Mouse (Mus musculus) embryo, embryonic 11 days (tissue): Measurements from ENCODE around the gene Hamp.
"Not testable (repeated sequence)": the region's sequence is repeated elsewhere in the genome, so short reads cannot be mapped to it uniquely, and the experiment has no call there.

Source experiments
- DNase-seq: peaks from one replicate; pipeline ENCODE4 v3.0.0-alpha.2; 2015

The Hamp gene

GRCm38 (mm10) chr7:30955584-30956356, 11.9 kb upstream of the Hamp start:
- peak; percentile 92 for DNase-seq

- DNase-seq: no peak
Measured at GRCm38 (mm10) chr7:30954971-30955520, 11.2 kb upstream of the Hamp start.

- DNase-seq: no peak
Measured at GRCm38 (mm10) chr7:30954036-30954435, 10.2 kb upstream of the Hamp start.

DNA sequence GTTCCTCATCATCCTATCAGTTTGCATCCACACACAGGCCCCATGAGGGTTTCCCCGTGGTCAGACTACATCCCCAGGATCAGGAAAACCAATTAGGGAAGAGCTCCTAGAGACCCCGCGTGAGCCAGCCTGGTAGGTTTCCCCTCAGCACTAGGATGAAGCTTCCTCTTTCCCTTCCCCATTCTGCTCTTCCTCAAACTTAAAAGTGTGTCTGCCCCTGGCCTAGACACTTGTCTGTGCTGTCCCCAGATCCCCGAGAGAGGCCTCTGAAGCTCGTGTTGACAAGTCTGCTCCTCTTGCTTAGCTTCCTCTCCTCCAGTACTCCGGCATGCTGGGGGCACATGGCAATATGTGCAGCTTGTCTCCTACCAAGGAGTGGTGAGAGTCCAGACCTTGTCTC, 9.6 kb upstream of the Hamp start:
- DNase-seq: no peak

DNA sequence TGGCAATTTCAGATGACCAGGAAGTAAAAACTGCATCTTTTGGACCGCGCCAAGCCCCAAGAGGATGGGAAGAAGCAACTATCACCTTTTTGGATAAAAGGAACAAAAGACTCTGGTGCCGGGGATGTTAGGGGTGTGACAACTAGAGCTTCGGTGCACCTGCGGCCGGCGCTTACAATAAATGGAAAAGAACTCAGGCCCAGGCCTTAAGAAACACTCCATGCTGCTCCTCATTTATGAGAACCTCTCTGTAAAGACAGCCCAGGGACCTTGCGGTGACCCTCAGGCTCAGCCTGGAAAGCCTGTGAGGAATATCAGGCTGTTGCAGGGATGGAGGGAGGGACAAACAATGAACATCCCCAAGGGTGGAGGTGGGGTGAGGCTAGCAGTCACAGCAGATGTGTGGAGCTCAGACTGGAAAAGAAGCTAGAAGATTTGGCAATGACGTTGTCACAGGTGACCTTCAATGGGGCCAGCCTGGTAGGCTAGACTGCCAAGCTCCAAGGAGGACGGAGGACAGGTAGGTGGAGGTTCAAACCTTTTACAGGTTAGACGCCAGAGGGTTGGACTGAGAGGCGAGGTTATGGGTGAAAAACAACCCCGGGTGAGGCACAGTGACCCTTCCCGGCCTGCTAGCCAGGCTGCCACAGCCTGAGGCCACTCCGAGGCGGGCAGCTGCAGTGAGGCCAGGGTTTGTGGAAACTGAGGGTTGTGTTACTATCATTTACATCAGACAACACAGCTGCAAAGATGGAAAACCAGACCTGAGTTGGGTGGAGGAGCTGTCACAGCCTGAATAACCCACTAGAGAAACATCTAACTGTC, 8.8 kb upstream of the Hamp start:
- DNase-seq: no peak

GRCm38 (mm10) chr7:30949902-30950301, 6.1 kb upstream of the Hamp start:
- not testable (repeated sequence) for DNase-seq

DNA sequence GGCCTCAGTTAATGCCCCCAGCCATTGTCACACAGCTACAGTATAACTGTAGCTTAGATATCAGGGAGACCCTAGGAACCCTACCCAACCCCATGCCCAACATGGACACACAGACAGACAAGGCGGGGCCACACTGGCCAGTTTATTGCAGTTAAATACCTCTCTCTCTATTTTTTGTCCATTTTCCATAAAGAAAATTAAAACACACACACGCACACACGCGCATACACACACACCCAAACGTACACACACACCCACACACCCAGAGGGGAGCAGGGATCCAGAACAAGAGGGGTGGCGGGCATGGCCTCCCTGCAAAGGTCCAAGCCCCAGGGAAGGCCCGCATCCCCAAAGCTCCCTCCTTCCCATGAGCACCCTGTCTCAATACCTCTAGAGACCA, 2.0 kb upstream of the Hamp start:
- DNase-seq: no peak

DNA sequence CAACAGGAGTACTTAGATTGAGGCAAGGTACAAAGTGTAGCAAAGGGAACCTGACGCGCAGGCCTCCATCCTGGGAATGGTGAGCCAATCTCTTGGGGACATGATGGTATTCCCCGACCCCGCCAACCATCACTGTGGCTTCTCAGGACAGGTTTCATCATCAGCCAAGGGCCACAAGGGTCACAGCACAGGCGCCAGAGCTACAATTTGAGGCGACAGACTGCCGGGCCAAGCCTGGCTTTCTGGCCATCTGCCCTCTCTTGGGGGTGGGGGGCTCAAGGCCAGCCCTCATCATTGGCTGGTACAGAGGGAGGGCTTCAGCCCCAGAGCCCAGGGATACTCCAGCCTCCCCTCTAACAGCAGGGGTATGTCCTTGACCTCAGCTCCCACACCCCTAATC, 1.6 kb upstream of the Hamp start:
- DNase-seq: not testable (repeated sequence)

DNA sequence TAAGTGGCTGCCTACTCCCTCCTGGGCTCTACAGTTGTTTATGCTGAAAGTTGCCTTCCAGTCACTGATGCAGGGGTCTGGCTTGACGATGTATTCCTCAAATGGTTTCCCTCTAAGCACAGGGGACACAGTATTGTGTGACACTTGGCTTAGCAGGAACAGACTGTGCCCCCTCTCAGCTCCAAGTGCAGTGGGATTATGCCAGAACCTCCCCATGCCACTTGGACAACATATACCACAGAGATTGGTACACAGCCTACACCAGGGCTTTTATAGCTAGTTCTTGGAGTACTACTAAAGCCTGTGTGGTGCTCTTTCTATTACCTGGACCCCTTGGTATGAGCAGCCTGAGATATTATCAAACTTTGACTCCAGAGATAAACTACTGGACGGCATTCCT, 874 bp upstream of the Hamp start:
- not testable (repeated sequence) for DNase-seq

GRCm38 (mm10) chr7:30942365-30942764, 1.5 kb downstream of the Hamp start:
- DNase-seq: not testable (repeated sequence)

GRCm38 (mm10) chr7:30940070-30940469, 3.8 kb downstream of the Hamp start:
- DNase-seq: not testable (repeated sequence)

DNA sequence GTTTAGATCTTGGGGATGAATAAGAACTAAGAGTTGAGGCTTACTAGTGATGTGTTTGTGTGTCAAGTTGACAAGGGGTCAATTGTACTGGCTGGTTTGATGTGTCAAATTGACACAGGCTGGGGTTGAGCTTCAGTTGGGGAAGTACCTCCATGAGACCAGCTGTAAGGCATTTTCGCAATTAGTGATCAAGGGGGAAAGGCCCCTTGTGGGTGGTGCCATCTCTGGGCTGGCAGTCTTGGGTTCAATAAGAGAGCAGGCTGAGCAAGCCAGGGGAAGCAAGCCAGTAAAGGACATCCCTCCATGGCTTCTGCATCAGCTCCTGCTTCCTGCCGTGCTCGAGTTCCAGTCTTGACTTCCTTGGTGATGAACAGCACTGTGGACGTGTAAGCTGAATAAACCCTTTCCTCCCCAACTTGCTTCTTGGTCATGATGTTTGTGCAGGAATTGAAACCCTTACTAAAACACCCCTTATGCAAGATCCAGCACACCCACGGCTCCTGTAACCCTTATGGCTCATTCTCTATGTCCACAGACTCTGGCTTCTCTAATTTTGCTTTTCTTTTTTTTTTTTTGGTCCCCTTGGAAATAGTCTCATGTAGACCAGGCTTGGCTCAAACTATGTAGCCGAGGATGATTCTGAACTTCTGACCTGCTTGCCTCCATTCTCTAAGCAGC, 8.3 kb downstream of the Hamp start:
- not testable (repeated sequence) for DNase-seq

DNA sequence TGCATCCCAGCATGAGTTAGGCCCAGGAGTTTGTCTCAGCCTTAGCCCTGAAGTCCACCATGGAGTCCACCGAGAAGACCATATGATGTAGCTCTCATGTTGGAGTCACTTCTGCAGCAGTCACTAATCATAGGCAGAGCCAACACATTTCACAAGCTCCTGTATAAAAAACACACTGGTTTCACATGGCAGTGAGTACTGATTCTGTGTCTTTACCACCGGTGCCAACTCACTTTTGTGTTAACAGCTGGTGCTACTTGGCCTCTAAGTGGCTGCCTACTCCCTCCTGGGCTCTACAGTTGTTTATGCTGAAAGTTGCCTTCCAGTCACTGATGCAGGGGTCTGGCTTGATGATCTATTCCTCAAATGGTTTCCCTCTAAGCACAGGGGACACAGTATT, 19.3 kb downstream of the Hamp start, which contains the start of gene Hamp2:
Hamp2 (minus strand) TSS at position 101 of the 400 bp plus-strand sequence.
- DNase-seq: not testable (repeated sequence)

- DNase-seq: no peak
Measured at GRCm38 (mm10) chr7:30924071-30924470, 19.8 kb downstream of the Hamp start.

- not testable (repeated sequence) for DNase-seq
Measured at GRCm38 (mm10) chr7:30922490-30922889, 21.3 kb downstream of the Hamp start.

- no peak for DNase-seq
Measured at GRCm38 (mm10) chr7:30920217-30920616, 23.6 kb downstream of the Hamp start.

DNA sequence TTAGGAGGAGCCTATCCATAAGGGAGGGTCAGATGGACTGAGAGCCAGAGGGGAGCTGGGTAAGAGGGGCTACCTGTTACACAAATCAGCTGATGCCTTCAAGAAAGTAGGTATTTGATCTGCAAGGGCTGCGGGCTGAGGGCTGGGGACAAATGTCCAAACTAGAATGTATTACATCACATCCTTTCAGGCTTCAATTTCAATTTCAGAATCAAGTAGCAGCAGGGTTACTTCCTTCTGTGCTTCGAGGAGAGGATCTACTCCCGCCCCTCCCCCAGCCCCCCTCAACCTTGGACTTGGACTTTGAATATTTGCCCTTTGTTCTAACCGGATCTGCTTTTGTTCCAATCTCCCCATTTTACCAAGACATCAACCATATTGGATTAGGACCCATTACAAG, 26.6 kb downstream of the Hamp start:
- DNase-seq: no peak

DNA sequence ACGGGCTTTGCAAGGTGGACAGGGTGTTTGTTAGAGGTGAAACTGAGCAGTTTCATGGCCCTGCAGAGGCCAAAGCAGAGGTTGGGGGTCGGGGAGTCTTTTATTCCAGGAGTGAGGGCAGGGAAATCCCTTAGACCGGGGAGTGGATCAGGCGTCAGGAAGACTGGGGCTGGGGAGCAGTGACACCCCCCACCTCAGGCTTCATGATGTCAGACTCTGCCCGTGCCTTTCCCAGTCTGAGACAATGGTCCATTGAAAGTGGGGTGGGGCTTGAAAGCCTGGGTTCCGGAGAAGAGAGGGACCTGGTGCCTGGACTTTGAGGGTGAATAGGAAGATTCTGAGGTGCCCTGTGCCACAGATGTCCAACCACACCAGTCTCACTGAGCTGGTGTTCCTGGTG, 27.1 kb downstream of the Hamp start:
- DNase-seq: no peak

- no peak for DNase-seq
Measured at GRCm38 (mm10) chr7:30914732-30915131, 29.1 kb downstream of the Hamp start, which contains the start of gene Mag. TSS of gene Mag (minus strand) at chr7:30914873.

DNA sequence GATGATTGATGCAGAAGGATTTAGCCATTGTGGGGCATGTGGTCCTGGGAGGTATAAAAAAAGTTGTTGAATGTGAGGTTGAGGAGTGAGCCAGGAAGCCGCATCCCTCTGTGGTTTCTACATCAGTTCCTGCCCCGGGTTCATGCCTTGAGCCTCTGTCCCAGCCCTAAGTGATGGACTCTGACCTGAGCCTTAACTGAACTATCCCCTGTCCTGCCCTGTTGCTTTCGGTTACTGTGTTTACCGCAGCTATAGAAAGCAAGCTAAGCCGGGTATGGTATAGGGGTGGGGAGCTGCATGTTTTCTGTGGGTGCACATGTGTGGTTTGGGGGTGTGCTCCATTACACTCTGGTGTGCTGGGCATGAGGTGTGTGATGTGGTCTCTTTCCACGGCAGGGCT, 34.1 kb downstream of the Hamp start:
- no peak for DNase-seq

DNA sequence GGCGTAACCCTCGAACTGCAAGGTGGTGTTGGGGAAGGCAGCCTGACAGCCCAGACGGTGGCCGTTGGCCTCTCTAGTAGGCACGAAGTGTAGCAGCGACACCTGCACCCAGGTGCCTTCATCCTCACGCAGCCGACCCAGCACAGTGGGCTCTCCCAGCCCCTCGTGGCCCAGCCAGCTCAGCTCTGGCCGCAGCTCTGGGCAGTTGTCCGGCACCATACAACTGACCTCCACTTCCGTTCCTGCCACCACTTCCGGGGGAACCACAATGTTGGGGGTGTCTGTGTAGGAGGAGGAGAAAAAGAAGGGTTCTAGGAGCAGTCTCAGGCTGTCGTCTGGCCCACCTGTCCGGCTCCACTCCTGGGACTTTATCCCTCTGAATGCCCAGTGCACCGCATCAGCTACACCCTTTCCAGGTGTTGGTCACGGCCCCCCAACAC, 34.8 kb downstream of the Hamp start:
- DNase-seq: no peak

- DNase-seq: peak; percentile 79
Measured at GRCm38 (mm10) chr7:30908277-30908991, 35.4 kb downstream of the Hamp start.
